ENCODE assay signal across 13 mouse cellular contexts in genomic region chr15:85701128-85701930, GRCm38 (mm10). TPM values are rescaled to one million over a fixed set of nuclear protein-coding genes. Genes with fewer than 3 reads are reported as not detected.
DNase-seq lines count a peak whose midpoint lies in the region; ATAC-seq and TF ChIP-seq lines count a peak whose summit lies in the region.
"Had no signal": no experiment of that assay in that cellular context is flagged by ENCODE, and none has a peak within 500 bp of the region (broad histone marks: within the 10 kb centered on the region; RNA-seq: fewer than 3 reads in every experiment).

No protein-coding gene starts in this region.

- peaks cover 63% of the 10 kb centered on the region for H3K4me1 ChIP-seq in hindbrain, embryonic 13.5 days (replicated peaks)
- no peaks in the 10 kb centered on the region for H3K4me1 ChIP-seq in hindbrain, embryonic 11.5 days (replicated peaks; ENCODE audit: control insufficient read depth, insufficient read depth, low read length)
- peaks cover 15% of the 10 kb centered on the region for H3K4me1 ChIP-seq in midbrain, embryonic 13.5 days (replicated peaks)
- H3K4me1 ChIP-seq in midbrain, embryonic 11.5 days (ENCODE audit: control insufficient read depth, insufficient read depth, low read length): no peaks in the 10 kb centered on the region
- H3K4me1 ChIP-seq in forebrain, postnatal 0 days (ENCODE audit: insufficient read depth): no peaks in the 10 kb centered on the region
- peaks cover 59% of the 10 kb centered on the region for H3K4me1 ChIP-seq in small intestine, adult 2 months (ENCODE audit: control insufficient read depth, insufficient read depth, insufficient read length, low read length)
- H3K4me1 ChIP-seq: midbrain, embryonic 12.5 days had no signal

- peak overlapping the region; percentile 80 for H3K27ac ChIP-seq in hindbrain, embryonic 13.5 days
- no peak overlapping the region for H3K27ac ChIP-seq in hindbrain, embryonic 11.5 days (ENCODE audit: low read depth, low read length)
- peak overlapping the region; percentile 56 for H3K27ac ChIP-seq in midbrain, embryonic 13.5 days
- H3K27ac ChIP-seq in midbrain, embryonic 11.5 days (ENCODE audit: low read depth, low read length): no peak overlapping the region
- H3K27ac ChIP-seq in forebrain, postnatal 0 days (ENCODE audit: low read depth, low read length): peak overlapping the region; percentile 59
- H3K27ac ChIP-seq in small intestine, adult 2 months (ENCODE audit: insufficient read depth, low read depth, low read length): peak overlapping the region; percentile 47
- H3K27ac ChIP-seq: heart, embryonic 15.5 days; midbrain, embryonic 12.5 days had no signal

- 78% methylated on average over 10 of the region's 10 CpGs for WGBS in hindbrain, embryonic 13.5 days
- WGBS in hindbrain, embryonic 11.5 days: 87% methylated on average over 10 of the region's 10 CpGs
- WGBS in midbrain, embryonic 13.5 days: 84% methylated on average over 10 of the region's 10 CpGs
- WGBS in midbrain, embryonic 11.5 days: 82% methylated on average over 10 of the region's 10 CpGs
- 79% methylated on average over 10 of the region's 10 CpGs for WGBS in forebrain, postnatal 0 days
- 52% methylated on average over 10 of the region's 10 CpGs for WGBS in small intestine, adult 2 months

- no peak overlapping the region for H3K4me3 ChIP-seq in hindbrain, embryonic 13.5 days
- H3K4me3 ChIP-seq in hindbrain, embryonic 11.5 days (ENCODE audit: low read depth, low read length): no peak overlapping the region
- no peak overlapping the region for H3K4me3 ChIP-seq in midbrain, embryonic 13.5 days (replicated peaks)
- H3K4me3 ChIP-seq in midbrain, embryonic 11.5 days (ENCODE audit: low read depth, low read length): no peak overlapping the region
- H3K4me3 ChIP-seq in forebrain, postnatal 0 days (ENCODE audit: low read depth, low read length): no peak overlapping the region
- H3K4me3 ChIP-seq in small intestine, adult 2 months (ENCODE audit: low read depth, low read length): no peak overlapping the region
- H3K4me3 ChIP-seq: heart, embryonic 15.5 days; midbrain, embryonic 12.5 days had no signal

- TF ChIP-seq CTCF in forebrain, postnatal 0 days (IDR thresholded peaks at IDR 0.05; ENCODE audit: low read depth): no peak
- TF ChIP-seq CTCF in small intestine, adult 2 months (IDR thresholded peaks at IDR 0.05; ENCODE audit: extremely low read depth, insufficient read length, insufficient replicate concordance, low read depth, low read length): no peak

- H3K27me3 ChIP-seq in hindbrain, embryonic 13.5 days: no peaks in the 10 kb centered on the region
- no peaks in the 10 kb centered on the region for H3K27me3 ChIP-seq in hindbrain, embryonic 11.5 days (ENCODE audit: control insufficient read depth, insufficient read depth, low read length)
- H3K27me3 ChIP-seq in midbrain, embryonic 13.5 days: no peaks in the 10 kb centered on the region
- H3K27me3 ChIP-seq in midbrain, embryonic 11.5 days (ENCODE audit: control insufficient read depth, insufficient read depth, low read length): no peaks in the 10 kb centered on the region
- H3K27me3 ChIP-seq in forebrain, postnatal 0 days (ENCODE audit: insufficient read depth, low read length): no peaks in the 10 kb centered on the region
- no peaks in the 10 kb centered on the region for H3K27me3 ChIP-seq in small intestine, adult 2 months (ENCODE audit: control insufficient read depth, insufficient read depth, low read length)
- H3K27me3 ChIP-seq: heart, embryonic 15.5 days had no signal

- no peaks in the 10 kb centered on the region for H3K9me3 ChIP-seq in hindbrain, embryonic 13.5 days
- no peaks in the 10 kb centered on the region for H3K9me3 ChIP-seq in hindbrain, embryonic 11.5 days (ENCODE audit: control insufficient read depth, low read length)
- no peaks in the 10 kb centered on the region for H3K9me3 ChIP-seq in midbrain, embryonic 13.5 days
- no peaks in the 10 kb centered on the region for H3K9me3 ChIP-seq in midbrain, embryonic 11.5 days (ENCODE audit: control insufficient read depth, low read length)
- H3K9me3 ChIP-seq in forebrain, postnatal 0 days (ENCODE audit: low read length): no peaks in the 10 kb centered on the region
- H3K9me3 ChIP-seq: heart, embryonic 15.5 days; midbrain, embryonic 12.5 days had no signal

- H3K4me2 ChIP-seq in hindbrain, embryonic 13.5 days: no peak overlapping the region
- H3K4me2 ChIP-seq in hindbrain, embryonic 11.5 days (replicated peaks; ENCODE audit: low read depth, low read length): no peak overlapping the region
- H3K4me2 ChIP-seq in midbrain, embryonic 13.5 days (replicated peaks): no peak overlapping the region
- H3K4me2 ChIP-seq in midbrain, embryonic 11.5 days: no peak overlapping the region
- H3K4me2 ChIP-seq in forebrain, postnatal 0 days (ENCODE audit: low read depth): no peak overlapping the region
- H3K4me2 ChIP-seq: heart, embryonic 15.5 days; lung, embryonic 14.5 days; midbrain, embryonic 12.5 days had no signal

- peaks cover 97% of the 10 kb centered on the region for H3K36me3 ChIP-seq in hindbrain, embryonic 13.5 days
- H3K36me3 ChIP-seq in hindbrain, embryonic 11.5 days (ENCODE audit: control insufficient read depth, insufficient read depth, low read length): no peaks in the 10 kb centered on the region
- peaks cover 90% of the 10 kb centered on the region for H3K36me3 ChIP-seq in midbrain, embryonic 13.5 days
- H3K36me3 ChIP-seq in midbrain, embryonic 11.5 days (ENCODE audit: control insufficient read depth, insufficient read depth, low read length): no peaks in the 10 kb centered on the region
- H3K36me3 ChIP-seq in forebrain, postnatal 0 days (ENCODE audit: insufficient read depth): peaks cover 89% of the 10 kb centered on the region
- H3K36me3 ChIP-seq in small intestine, adult 2 months (ENCODE audit: control insufficient read depth, insufficient read depth, low read length): peaks cover 82% of the 10 kb centered on the region

- H3K9ac ChIP-seq in hindbrain, embryonic 13.5 days: peak overlapping the region; percentile 39
- H3K9ac ChIP-seq in hindbrain, embryonic 11.5 days (ENCODE audit: low read depth, low read length): no peak overlapping the region
- H3K9ac ChIP-seq in midbrain, embryonic 13.5 days (replicated peaks): no peak overlapping the region; the same call in 1 of the 2 replicates
- no peak overlapping the region for H3K9ac ChIP-seq in midbrain, embryonic 11.5 days (ENCODE audit: low read length)
- H3K9ac ChIP-seq in forebrain, postnatal 0 days: no peak overlapping the region
- H3K9ac ChIP-seq: heart, embryonic 15.5 days; lung, embryonic 14.5 days; midbrain, embryonic 12.5 days had no signal

- TF ChIP-seq POLR2A in small intestine, adult 2 months (IDR thresholded peaks at IDR 0.05; ENCODE audit: low read depth, low read length): no peak

- ATAC-seq in hindbrain, embryonic 13.5 days (ENCODE audit: low FRiP score): no peak
- no peak for ATAC-seq in hindbrain, embryonic 11.5 days (ENCODE audit: low FRiP score)
- ATAC-seq in midbrain, embryonic 13.5 days: no peak
- no peak for ATAC-seq in midbrain, embryonic 11.5 days (ENCODE audit: low FRiP score)
- ATAC-seq in forebrain, postnatal 0 days: no peak

- no peak for DNase-seq in hindbrain, embryonic 11.5 days (ENCODE audit: low spot score)
- no peak for DNase-seq in midbrain, embryonic 11.5 days (ENCODE audit: low spot score, missing footprints)
- DNase-seq in forebrain, postnatal 0 days: no peak
- no peak for DNase-seq in thymus, postnatal 10 days (ENCODE audit: low spot score in 2 of 2)
- DNase-seq: gastrocnemius, postnatal 10 days; lung, embryonic 14.5 days; thymus, adult 2 months had no signal

RNA-seq across cellular contexts. Expression of gene Ppara, which starts 33.5 kb away (rescaled TPM):
- 1.2 and 1.7 TPM in 2 replicates for polyA plus RNA-seq in hindbrain, embryonic 13.5 days (2015; fragmentation: Nextera tagmentation; extraction: Ambion mirVana)
- 0.49 and 1.5 TPM in 2 replicates for polyA plus RNA-seq in hindbrain, embryonic 11.5 days (2014; fragmentation: Nextera tagmentation; extraction: Ambion mirVana)
- polyA plus RNA-seq in midbrain, embryonic 13.5 days (2015; fragmentation: Nextera tagmentation; extraction: Ambion mirVana): 0.54 and 0.96 TPM in 2 replicates
- polyA plus RNA-seq in midbrain, embryonic 11.5 days (2014; fragmentation: Nextera tagmentation; extraction: Ambion mirVana): 0.62 and 0.92 TPM in 2 replicates
- total RNA-seq in forebrain, postnatal 0 days (2014; rRNA removed): 0.92 and 1.7 TPM in 2 replicates
- 1.9 and 2.0 TPM in 2 replicates for polyA plus RNA-seq in forebrain, postnatal 0 days (2015; fragmentation: Nextera tagmentation; extraction: Ambion mirVana)
- 3.7 and 7.2 TPM in 2 replicates for polyA plus RNA-seq in small intestine, adult 2 months (2012; rRNA removed)
- total RNA-seq: common myeloid progenitor, adult 5-6 weeks had no signal

Comparison
In these comparisons a context has a peak if more than half of its experiments do, and no peak if none do; other contexts are left out.
1. H3K27ac ChIP-seq: peak in hindbrain, embryonic 13.5 days (single experiment), midbrain, embryonic 13.5 days (single experiment), forebrain, postnatal 0 days (single experiment) and small intestine, adult 2 months (single experiment); none in hindbrain, embryonic 11.5 days (single experiment) and midbrain, embryonic 11.5 days (single experiment).